Mouse (Mus musculus) frontal cortex, postnatal 14 days (tissue): ENCODE results near the gene Acyp1.
A peak's percentile ranks its signal among the peaks of the same experiment; 100 is the strongest.
"Not testable (repeated sequence)": the region's sequence is repeated elsewhere in the genome, so short reads cannot be mapped to it uniquely, and the experiment has no call there.

Experiments
- DNase-seq, 2 experiments: peaks; one replicate each; pipeline ENCODE4 v3.0.0; 2022; ENCODE audit warnings: low spot score in 2 of 2

Acyp1 gene

GRCm38 (mm10) chr12:85284331-85284730 is 3.9 kb downstream of the Acyp1 start:
- no peak for DNase-seq

GRCm38 (mm10) chr12:85281756-85282155 is 6.5 kb downstream of the Acyp1 start:
- DNase-seq, result not testable (repeated sequence)

- no peak for DNase-seq
These were observed 7.2 kb downstream of the Acyp1 start for GRCm38 (mm10) chr12:85280845-85281651.

- DNase-seq, result peak; percentile 93 to 97
These were observed 8.0 kb downstream of the Acyp1 start for GRCm38 (mm10) chr12:85280105-85280844.

- no peak for DNase-seq
These were observed 8.7 kb downstream of the Acyp1 start for GRCm38 (mm10) chr12:85279396-85280080.

- no peak for DNase-seq
These were observed 9.3 kb downstream of the Acyp1 start for GRCm38 (mm10) chr12:85278919-85279318.

- DNase-seq, result no peak
These were observed 12.0 kb downstream of the Acyp1 start for GRCm38 (mm10) chr12:85276273-85276672.

GRCm38 (mm10) chr12:85273508-85273907 is 14.7 kb downstream of the Acyp1 start:
- DNase-seq, result no peak

GRCm38 (mm10) chr12:85271843-85272206 is 16.4 kb downstream of the Acyp1 start:
- DNase-seq, result no peak

- no peak for DNase-seq
These were observed 17.0 kb downstream of the Acyp1 start for GRCm38 (mm10) chr12:85271132-85271842.

GRCm38 (mm10) chr12:85270319-85270718 is 17.9 kb downstream of the Acyp1 start, which contains the start of gene Mlh3:
Gene Mlh3 (minus strand): TSS chr12:85270599.
- DNase-seq, result peak; percentile 73 to 76

- DNase-seq, result no peak
These were observed 18.4 kb downstream of the Acyp1 start for GRCm38 (mm10) chr12:85269821-85270220.

- DNase-seq, result no peak
These were observed 22.0 kb downstream of the Acyp1 start for GRCm38 (mm10) chr12:85266248-85266647.

- DNase-seq, result no peak
These were observed 23.3 kb downstream of the Acyp1 start for GRCm38 (mm10) chr12:85264940-85265339.

GRCm38 (mm10) chr12:85264531-85264930 is 23.7 kb downstream of the Acyp1 start:
- no peak for DNase-seq

GRCm38 (mm10) chr12:85263190-85263589 is 25.0 kb downstream of the Acyp1 start:
- DNase-seq, result no peak

- DNase-seq, result no peak
These were observed 25.7 kb downstream of the Acyp1 start for GRCm38 (mm10) chr12:85262489-85262888.

- DNase-seq, result no peak
These were observed 31.1 kb downstream of the Acyp1 start for GRCm38 (mm10) chr12:85257008-85257639.

GRCm38 (mm10) chr12:85256074-85256751 is 32.0 kb downstream of the Acyp1 start:
- no peak for DNase-seq

GRCm38 (mm10) chr12:85252083-85252482 is 36.2 kb downstream of the Acyp1 start:
- no peak for DNase-seq

- no peak for DNase-seq
These were observed 50.7 kb downstream of the Acyp1 start for GRCm38 (mm10) chr12:85237553-85237952.
